In the genomic region with DNA sequence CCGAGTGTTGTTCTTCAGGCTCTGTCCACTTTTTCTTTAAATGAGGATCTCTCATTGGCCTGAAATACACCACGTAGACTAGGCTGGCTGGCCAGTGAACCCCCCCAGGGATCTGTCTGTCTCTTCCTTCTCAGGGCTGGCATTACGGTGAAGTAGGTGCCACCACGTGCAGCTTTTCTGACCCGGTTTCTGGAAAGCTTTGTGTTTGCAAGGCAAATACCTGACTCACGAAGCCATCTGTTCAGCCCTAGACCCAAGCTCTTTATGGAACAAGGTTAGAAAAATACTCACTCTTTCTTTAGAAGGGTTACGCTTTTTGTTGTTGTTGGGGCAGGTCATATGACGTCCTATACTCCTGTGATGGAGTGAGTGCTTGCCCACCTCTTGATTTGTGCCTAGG, we compare ENCODE assay signal across 13 mouse cellular contexts.
"Had no signal": no experiment of that assay in that cellular context is flagged by ENCODE, and none has a peak within 500 bp of the region (broad histone marks: within the 10 kb centered on the region; RNA-seq: fewer than 3 reads in every experiment).

No protein-coding gene starts in this region.

- ATAC-seq: midbrain, embryonic 16.5 days had no signal

- DNase-seq: lung, adult 18-20 months; lung, embryonic 14.5 days; lung, postnatal 10 days; lung, postnatal 4 days; midbrain, embryonic 14.5 days; retina, postnatal 1 day; right cerebral cortex, postnatal 14 days; right cerebral cortex, postnatal 4 days; spleen, adult 18-20 months; thymus, adult 18-20 months; thymus, postnatal 14 days; thymus, postnatal 36 days had no signal
